Mouse (Mus musculus): Measurements from ENCODE around the gene Grik4. TPM values are rescaled to one million over a fixed set of nuclear protein-coding genes. Genes with fewer than 3 reads are reported as not detected.

Gene Grik4
- polyA plus RNA-seq, 1 experiment from 2014 or later = 2.5 TPM

GRCm38 (mm10) chr9:42724099-42724498 lies 220.2 kb downstream of the Grik4 start:
- whole genome bisulfite sequencing = 76% methylated on average over 7 of the region's 7 CpGs
- Histone ChIP-seq H3K9ac (ENCODE audit: low read length) (no peak overlapping the region), H3K4me3 (ENCODE audit: low read depth, low read length) (no peak overlapping the region), H3K27me3 (ENCODE audit: control insufficient read depth, insufficient read depth, low read length) (no peaks in the 10 kb centered on the region), H3K27ac (ENCODE audit: low read depth, low read length) (no peak overlapping the region), H3K4me2 (ENCODE audit: low read depth) (no peak overlapping the region), H3K36me3 (ENCODE audit: control insufficient read depth, insufficient read depth, low read length) (no peaks in the 10 kb centered on the region), H3K9me3 (ENCODE audit: control insufficient read depth, low read length) (no peaks in the 10 kb centered on the region), H3K4me1 (ENCODE audit: control insufficient read depth, insufficient read depth, low read length) (peaks cover 6% of the 10 kb centered on the region; the same call in 1 of the 2 replicates)
- ATAC-seq (ENCODE audit: insufficient read depth, low FRiP score, low TSS enrichment) (no peak), DNase-seq (ENCODE audit: low spot score) (no peak)

- no peaks in the 10 kb centered on the region for H3K27me3 ChIP-seq (ENCODE audit: control insufficient read depth, insufficient read depth, low read length)
- no peak overlapping the region for H3K27ac ChIP-seq (ENCODE audit: low read depth, low read length)
- peaks cover 6% of the 10 kb centered on the region; the same call in 1 of the 2 replicates for H3K4me1 ChIP-seq (ENCODE audit: control insufficient read depth, insufficient read depth, low read length)
- DNase-seq (ENCODE audit: low spot score) (no peak), ATAC-seq (ENCODE audit: insufficient read depth, low FRiP score, low TSS enrichment) (no peak)
- H3K36me3 ChIP-seq (ENCODE audit: control insufficient read depth, insufficient read depth, low read length) = no peaks in the 10 kb centered on the region
- no peak overlapping the region for H3K4me3 ChIP-seq (ENCODE audit: low read depth, low read length)
- no peak overlapping the region for H3K4me2 ChIP-seq (ENCODE audit: low read depth)
- WGBS = 26% methylated on average over 4 of the region's 4 CpGs
- H3K9ac ChIP-seq (ENCODE audit: low read length) = no peak overlapping the region
- no peaks in the 10 kb centered on the region for H3K9me3 ChIP-seq (ENCODE audit: control insufficient read depth, low read length)
These were observed 221.8 kb downstream of the Grik4 start for GRCm38 (mm10) chr9:42722501-42722900.

DNA sequence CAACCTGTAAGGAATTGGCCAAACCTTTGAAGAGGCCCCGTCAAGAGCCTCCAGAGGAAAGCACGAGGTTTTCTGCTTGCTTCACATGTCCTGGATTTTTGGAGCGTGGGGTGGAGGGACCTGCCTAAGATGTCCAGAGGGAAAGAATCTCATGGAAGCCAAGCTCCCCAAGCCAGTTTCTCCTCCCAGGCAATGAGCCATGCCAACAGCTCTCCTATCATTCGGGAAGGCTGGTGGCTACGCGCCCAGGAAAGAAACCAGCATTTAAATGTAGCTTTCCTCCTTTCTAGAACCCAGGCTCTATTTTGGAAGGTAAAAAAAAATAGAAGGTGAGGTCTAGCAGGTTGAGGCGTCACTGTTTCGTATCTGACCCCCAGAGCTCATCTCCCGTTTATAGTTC lies 222.6 kb downstream of the Grik4 start:
- Histone ChIP-seq H3K36me3 (ENCODE audit: control insufficient read depth, insufficient read depth, low read length) (no peaks in the 10 kb centered on the region), H3K9me3 (ENCODE audit: control insufficient read depth, low read length) (no peaks in the 10 kb centered on the region), H3K27me3 (ENCODE audit: control insufficient read depth, insufficient read depth, low read length) (no peaks in the 10 kb centered on the region), H3K4me3 (ENCODE audit: low read depth, low read length) (no peak overlapping the region), H3K4me2 (ENCODE audit: low read depth) (no peak overlapping the region), H3K9ac (ENCODE audit: low read length) (no peak overlapping the region), H3K27ac (ENCODE audit: low read depth, low read length) (no peak overlapping the region), H3K4me1 (ENCODE audit: control insufficient read depth, insufficient read depth, low read length) (peaks cover 6% of the 10 kb centered on the region; the same call in 1 of the 2 replicates)
- ATAC-seq (ENCODE audit: insufficient read depth, low FRiP score, low TSS enrichment) (no peak), DNase-seq (ENCODE audit: low spot score) (no peak)
- WGBS = 88% methylated on average over 9 of the region's 9 CpGs

DNA sequence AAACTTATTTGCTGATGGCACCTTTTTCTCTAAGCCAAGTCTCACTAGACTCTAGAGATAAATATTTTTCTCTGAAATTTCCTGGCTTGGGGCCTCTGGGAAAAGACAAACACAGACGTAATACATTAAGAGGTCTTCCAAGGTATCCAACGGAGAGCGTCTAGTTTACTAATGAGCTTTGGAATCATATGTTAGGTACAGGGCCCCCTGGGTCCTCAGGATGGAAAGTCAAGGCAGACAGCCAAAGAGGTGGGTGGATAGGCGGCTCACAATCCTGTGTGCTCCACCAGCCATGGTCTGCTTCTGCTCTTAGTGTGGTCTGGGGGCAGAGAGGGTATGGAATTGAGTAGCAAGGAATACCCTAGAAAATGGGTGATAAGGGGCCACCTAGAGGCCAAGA lies 223.1 kb downstream of the Grik4 start:
- no peaks in the 10 kb centered on the region for H3K27me3 ChIP-seq (ENCODE audit: control insufficient read depth, insufficient read depth, low read length)
- no peaks in the 10 kb centered on the region for H3K9me3 ChIP-seq (ENCODE audit: control insufficient read depth, low read length)
- H3K9ac ChIP-seq (ENCODE audit: low read length) = no peak overlapping the region
- no peak overlapping the region for H3K27ac ChIP-seq (ENCODE audit: low read depth, low read length)
- H3K36me3 ChIP-seq (ENCODE audit: control insufficient read depth, insufficient read depth, low read length) = no peaks in the 10 kb centered on the region
- 80% methylated on average over 4 of the region's 4 CpGs for WGBS
- no peak overlapping the region for H3K4me3 ChIP-seq (ENCODE audit: low read depth, low read length)
- ATAC-seq (ENCODE audit: insufficient read depth, low FRiP score, low TSS enrichment) (no peak), DNase-seq (ENCODE audit: low spot score) (no peak)
- H3K4me1 ChIP-seq (ENCODE audit: control insufficient read depth, insufficient read depth, low read length) = peaks cover 6% of the 10 kb centered on the region; the same call in 1 of the 2 replicates
- no peak overlapping the region for H3K4me2 ChIP-seq (ENCODE audit: low read depth)

- Histone ChIP-seq H3K4me1 (ENCODE audit: control insufficient read depth, insufficient read depth, low read length) (no peaks in the 10 kb centered on the region), H3K9ac (ENCODE audit: low read length) (no peak overlapping the region), H3K4me3 (ENCODE audit: low read depth, low read length) (no peak overlapping the region), H3K4me2 (ENCODE audit: low read depth) (no peak overlapping the region), H3K36me3 (ENCODE audit: control insufficient read depth, insufficient read depth, low read length) (no peaks in the 10 kb centered on the region), H3K9me3 (ENCODE audit: control insufficient read depth, low read length) (no peaks in the 10 kb centered on the region), H3K27me3 (ENCODE audit: control insufficient read depth, insufficient read depth, low read length) (no peaks in the 10 kb centered on the region), H3K27ac (ENCODE audit: low read depth, low read length) (no peak overlapping the region)
- ATAC-seq (ENCODE audit: insufficient read depth, low FRiP score, low TSS enrichment) (no peak), DNase-seq (ENCODE audit: low spot score) (no peak)
- 92% methylated on average over 8 of the region's 8 CpGs for WGBS
These were observed 230.4 kb downstream of the Grik4 start for GRCm38 (mm10) chr9:42713912-42714311.

DNA sequence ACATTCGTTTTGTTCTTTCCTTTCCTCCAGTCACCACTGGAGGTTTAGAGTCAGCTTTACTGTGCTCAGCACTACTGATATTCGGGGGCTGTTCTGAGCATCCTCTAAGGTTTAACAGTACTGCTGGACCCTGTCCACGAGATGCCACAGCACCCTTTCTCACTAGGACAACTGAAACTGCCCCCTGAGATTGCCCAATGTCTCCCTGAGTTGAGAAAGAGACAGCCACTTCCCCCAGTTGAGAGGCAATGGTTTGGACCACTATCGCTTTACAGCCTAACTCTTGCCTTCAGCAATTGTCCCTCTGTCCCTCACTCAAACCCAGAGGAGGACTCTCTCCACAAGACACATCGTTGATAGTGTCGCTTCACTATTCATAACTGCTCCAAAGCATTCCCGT lies 238.4 kb downstream of the Grik4 start:
- H3K4me3 ChIP-seq (ENCODE audit: low read depth, low read length) = no peak overlapping the region
- ATAC-seq (ENCODE audit: insufficient read depth, low FRiP score, low TSS enrichment) (no peak), DNase-seq (ENCODE audit: low spot score) (no peak)
- no peaks in the 10 kb centered on the region for H3K36me3 ChIP-seq (ENCODE audit: control insufficient read depth, insufficient read depth, low read length)
- H3K27me3 ChIP-seq (ENCODE audit: control insufficient read depth, insufficient read depth, low read length) = no peaks in the 10 kb centered on the region
- H3K4me1 ChIP-seq (ENCODE audit: control insufficient read depth, insufficient read depth, low read length) = no peaks in the 10 kb centered on the region
- H3K27ac ChIP-seq (ENCODE audit: low read depth, low read length) = no peak overlapping the region
- H3K9ac ChIP-seq (ENCODE audit: low read length) = no peak overlapping the region
- no peaks in the 10 kb centered on the region for H3K9me3 ChIP-seq (ENCODE audit: control insufficient read depth, low read length)
- WGBS = 83% methylated on average over 7 of the region's 7 CpGs
- H3K4me2 ChIP-seq (ENCODE audit: low read depth) = no peak overlapping the region

DNA sequence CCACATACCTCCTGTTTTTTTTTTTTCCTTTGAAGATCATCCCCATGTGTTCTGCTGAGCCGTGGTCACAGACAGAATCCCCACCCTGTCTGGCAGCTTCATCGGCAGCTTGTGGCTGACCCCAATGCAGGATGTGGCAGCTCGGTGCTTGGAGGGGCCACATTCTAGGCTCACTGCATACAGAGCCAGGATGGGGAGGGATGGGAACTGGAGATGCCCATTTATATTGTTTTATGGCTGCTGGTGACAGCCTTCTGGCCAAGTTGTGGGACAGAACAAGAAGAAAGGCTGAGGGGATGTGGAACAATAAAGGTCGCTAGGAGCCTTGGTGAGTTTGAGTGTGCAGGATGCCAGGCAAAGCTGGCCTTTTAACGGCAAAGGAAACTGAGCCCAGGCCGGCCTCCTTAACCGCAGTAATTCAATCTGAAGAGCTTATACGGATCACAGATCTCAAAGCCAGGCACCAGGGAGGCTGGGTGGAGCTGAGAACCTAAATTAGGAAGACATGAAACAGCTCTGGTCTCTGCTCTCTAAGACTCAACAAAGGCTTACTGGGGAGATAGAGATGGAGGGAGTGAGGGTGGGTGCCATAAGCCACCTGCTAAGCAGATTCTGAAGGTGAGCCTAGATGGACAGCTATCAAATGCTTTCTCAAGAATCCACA lies 241.0 kb downstream of the Grik4 start:
- no peak for DNase-seq (ENCODE audit: low spot score)
- 21% methylated on average over 8 of the region's 8 CpGs for WGBS

DNA sequence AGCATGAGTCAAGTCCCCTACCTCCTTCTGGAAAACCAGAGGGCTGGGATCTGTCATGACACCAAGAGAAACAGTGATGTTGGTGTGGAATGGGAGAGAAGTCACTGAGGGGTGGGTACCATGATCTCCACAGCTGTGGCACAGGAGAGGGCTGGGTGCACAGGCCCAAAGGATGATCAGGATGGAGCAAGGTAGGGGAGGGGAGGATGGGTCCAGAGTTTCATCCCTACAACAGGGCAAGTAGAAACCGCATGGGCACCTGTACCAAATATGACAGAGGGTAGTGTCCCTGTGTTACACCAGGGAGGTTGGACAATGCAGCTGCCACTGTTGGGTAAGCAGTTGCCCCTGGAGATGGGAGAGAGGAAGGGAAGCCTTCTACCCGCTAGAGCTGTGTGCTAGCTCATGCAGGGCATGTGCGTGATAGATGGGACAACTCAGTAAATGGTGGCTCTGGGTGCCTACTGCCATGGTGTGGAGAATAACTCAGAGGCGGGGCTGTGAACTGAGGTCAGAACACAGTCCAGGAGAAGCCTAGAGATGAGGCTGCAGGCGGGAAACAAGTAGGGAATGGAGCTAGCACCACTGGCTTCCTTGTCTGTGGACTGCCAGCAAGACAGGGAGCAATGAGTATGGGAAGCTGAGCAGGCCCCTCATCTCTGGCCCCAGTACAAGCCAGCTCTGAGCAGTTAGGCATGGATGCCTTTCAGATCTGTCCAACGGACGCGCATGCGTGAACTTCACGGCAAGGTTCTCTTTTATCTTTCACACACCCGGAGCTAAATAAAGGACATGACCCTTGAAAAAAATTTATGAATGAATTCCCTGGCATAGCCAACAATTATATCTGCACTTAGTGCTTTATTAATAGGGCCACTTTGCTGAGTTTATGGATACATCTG lies 241.8 kb downstream of the Grik4 start:
- Histone ChIP-seq H3K4me2 (ENCODE audit: low read depth) (no peak overlapping the region), H3K9ac (ENCODE audit: low read length) (no peak overlapping the region), H3K4me1 (ENCODE audit: control insufficient read depth, insufficient read depth, low read length) (no peaks in the 10 kb centered on the region), H3K4me3 (ENCODE audit: low read depth, low read length) (no peak overlapping the region), H3K27ac (ENCODE audit: low read depth, low read length) (no peak overlapping the region), H3K27me3 (ENCODE audit: control insufficient read depth, insufficient read depth, low read length) (no peaks in the 10 kb centered on the region), H3K36me3 (ENCODE audit: control insufficient read depth, insufficient read depth, low read length) (no peaks in the 10 kb centered on the region), H3K9me3 (ENCODE audit: control insufficient read depth, low read length) (no peaks in the 10 kb centered on the region)
- ATAC-seq (ENCODE audit: insufficient read depth, low FRiP score, low TSS enrichment) (no peak), DNase-seq (ENCODE audit: low spot score) (no peak)
- WGBS = 73% methylated on average over 11 of the region's 11 CpGs

More for the DNA sequence above, 241.0 kb downstream of the Grik4 start:
- no peak overlapping the region for H3K4me2 ChIP-seq (ENCODE audit: low read depth)
- H3K4me1 ChIP-seq (ENCODE audit: control insufficient read depth, insufficient read depth, low read length) = no peaks in the 10 kb centered on the region
- H3K27ac ChIP-seq (ENCODE audit: low read depth, low read length) = no peak overlapping the region
- H3K9me3 ChIP-seq (ENCODE audit: control insufficient read depth, low read length) = no peaks in the 10 kb centered on the region
- no peaks in the 10 kb centered on the region for H3K36me3 ChIP-seq (ENCODE audit: control insufficient read depth, insufficient read depth, low read length)
- no peak overlapping the region for H3K4me3 ChIP-seq (ENCODE audit: low read depth, low read length)
- no peaks in the 10 kb centered on the region for H3K27me3 ChIP-seq (ENCODE audit: control insufficient read depth, insufficient read depth, low read length)
- H3K9ac ChIP-seq (ENCODE audit: low read length) = no peak overlapping the region
- ATAC-seq (ENCODE audit: insufficient read depth, low FRiP score, low TSS enrichment) = no peak

DNA sequence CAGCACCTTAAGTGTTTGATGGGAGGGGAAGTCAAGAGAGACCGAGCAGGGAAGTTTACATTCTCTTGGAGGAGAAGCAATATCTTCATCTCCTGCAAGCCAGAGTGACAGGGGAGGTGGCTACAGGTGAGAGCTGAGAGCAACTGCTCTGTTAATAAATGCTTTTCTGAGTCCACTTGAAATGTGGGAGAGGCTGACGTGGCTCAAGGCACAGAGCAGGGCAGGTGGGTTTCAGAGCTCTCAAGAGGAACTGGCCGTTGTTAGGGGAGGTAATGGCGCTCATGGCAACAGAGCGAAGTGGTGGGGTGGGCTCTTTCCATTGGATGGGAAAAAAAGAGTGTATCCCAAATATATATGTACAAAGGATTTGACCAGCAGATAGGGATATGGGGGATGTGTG lies 242.6 kb downstream of the Grik4 start:
- no peaks in the 10 kb centered on the region for H3K27me3 ChIP-seq (ENCODE audit: control insufficient read depth, insufficient read depth, low read length)
- H3K9ac ChIP-seq (ENCODE audit: low read length) = no peak overlapping the region
- no peak overlapping the region for H3K4me3 ChIP-seq (ENCODE audit: low read depth, low read length)
- no peak for DNase-seq (ENCODE audit: low spot score)
- no peak overlapping the region for H3K27ac ChIP-seq (ENCODE audit: low read depth, low read length)
- WGBS = 85% methylated on average over 5 of the region's 5 CpGs
- H3K4me2 ChIP-seq (ENCODE audit: low read depth) = no peak overlapping the region
- no peaks in the 10 kb centered on the region for H3K9me3 ChIP-seq (ENCODE audit: control insufficient read depth, low read length)
- no peaks in the 10 kb centered on the region for H3K4me1 ChIP-seq (ENCODE audit: control insufficient read depth, insufficient read depth, low read length)
- H3K36me3 ChIP-seq (ENCODE audit: control insufficient read depth, insufficient read depth, low read length) = no peaks in the 10 kb centered on the region
- no peak for ATAC-seq (ENCODE audit: insufficient read depth, low FRiP score, low TSS enrichment)
